Mouse (Mus musculus) granulocyte monocyte progenitor cell, adult 5-6 weeks (primary cell): ENCODE data around the gene Prkra. TPM values are rescaled to one million over a fixed set of nuclear protein-coding genes. Genes with fewer than 3 reads are reported as not detected.

Source experiments
- ATAC-seq: replicated peaks from 2 replicates; pipeline ENCODE4 v1.8.0; 2016; ENCODE audit warnings: mild to moderate bottlenecking, moderate TSS enrichment, inconsistent platforms; ENCODE audit not compliant: poor library complexity, severe bottlenecking
- total RNA-seq, 2 experiments: library from RNA; stranded (forward) in 1 of 2; stranded (reverse) in 1 of 2; fragments of 200-712, 200-1000 nt in 1 of 2; fragments of >200 nt in 1 of 2; fragmentation: Nextera tagmentation in 1 of 2; gene quantifications; 2 replicates each; pipeline ENCODE4 v1.2.3; 2014 to 2017

Prkra gene
- total RNA-seq, 2 experiments from 2014 or later: 17.3 to 23.1 TPM

DNA sequence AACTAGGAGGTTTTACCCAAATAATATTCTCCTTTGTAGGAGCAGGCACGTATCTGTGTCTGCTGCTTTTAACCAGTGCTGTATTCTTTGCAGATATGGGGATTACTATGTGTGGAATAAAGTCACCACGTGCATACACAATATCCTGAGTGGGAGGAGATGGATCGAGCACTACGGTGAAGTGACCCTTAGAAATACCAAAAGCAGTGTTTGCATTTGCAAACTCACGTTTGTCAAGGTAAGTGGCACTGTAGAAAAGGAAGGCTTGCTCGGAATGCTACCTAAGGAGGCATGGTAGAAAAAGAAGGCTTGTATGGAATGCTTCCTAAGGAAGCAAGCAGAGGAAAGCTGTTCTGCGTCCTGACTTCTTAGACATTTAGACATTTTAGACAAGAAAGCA, 57.6 kb downstream of the Prkra start:
- ATAC-seq: no peak

DNA sequence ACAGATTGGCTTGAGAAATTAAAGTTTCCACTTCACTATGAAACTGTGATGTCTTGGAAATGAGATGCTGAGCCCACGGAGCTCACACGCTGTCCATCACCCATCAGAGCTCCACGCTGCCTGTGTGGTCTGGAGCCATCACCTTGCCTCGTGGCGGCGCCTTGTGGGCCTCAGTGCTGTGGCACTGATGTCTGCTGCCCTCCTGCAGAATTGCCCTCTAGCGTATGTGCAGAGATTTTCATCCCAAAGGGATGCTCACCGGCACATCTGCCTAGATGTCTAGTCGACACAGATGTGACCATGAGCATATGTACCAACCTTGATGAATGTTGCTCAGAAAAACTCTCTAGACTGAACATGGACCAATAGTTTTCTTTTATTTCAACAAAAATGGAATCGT, 60.9 kb downstream of the Prkra start:
- ATAC-seq: no peak

GRCm38 (mm10) chr2:76585090-76585489, 62.7 kb downstream of the Prkra start:
- no peak for ATAC-seq

Other genes with a start within 250 kb of the Prkra start
- not detected in 2 replicates for gene Osbpl6, start 241.5 kb downstream of the Prkra start, total RNA-seq (2014; fragmentation: Nextera tagmentation)
- not detected in 2 replicates for gene Osbpl6, start 241.5 kb downstream of the Prkra start, total RNA-seq (2017)
- gene Pjvk, start 461 bp upstream of the Prkra start, total RNA-seq (2014; fragmentation: Nextera tagmentation): not detected in 2 replicates
- not detected in 2 replicates for gene Pjvk, start 461 bp upstream of the Prkra start, total RNA-seq (2017)
- 6.9 and 18.4 TPM in 2 replicates for gene Fkbp7, start 25.1 kb upstream of the Prkra start, total RNA-seq (2014; fragmentation: Nextera tagmentation)
- gene Fkbp7, start 25.1 kb upstream of the Prkra start, total RNA-seq (2017): 10.6 and 13.3 TPM in 2 replicates
- gene Plekha3, start 27.3 kb upstream of the Prkra start, total RNA-seq (2014; fragmentation: Nextera tagmentation): 17.4 and 29.5 TPM in 2 replicates
- 23.1 and 23.2 TPM in 2 replicates for gene Plekha3, start 27.3 kb upstream of the Prkra start, total RNA-seq (2017)